Mouse (Mus musculus) kidney, adult 18-20 months (tissue): Measurements from ENCODE around the gene Cd40.
A peak's percentile ranks its signal among the peaks of the same experiment; 100 is the strongest.

Experiments used
- DNase-seq: peaks from one replicate; pipeline ENCODE4 v3.0.0; 2021

The Cd40 gene

DNA sequence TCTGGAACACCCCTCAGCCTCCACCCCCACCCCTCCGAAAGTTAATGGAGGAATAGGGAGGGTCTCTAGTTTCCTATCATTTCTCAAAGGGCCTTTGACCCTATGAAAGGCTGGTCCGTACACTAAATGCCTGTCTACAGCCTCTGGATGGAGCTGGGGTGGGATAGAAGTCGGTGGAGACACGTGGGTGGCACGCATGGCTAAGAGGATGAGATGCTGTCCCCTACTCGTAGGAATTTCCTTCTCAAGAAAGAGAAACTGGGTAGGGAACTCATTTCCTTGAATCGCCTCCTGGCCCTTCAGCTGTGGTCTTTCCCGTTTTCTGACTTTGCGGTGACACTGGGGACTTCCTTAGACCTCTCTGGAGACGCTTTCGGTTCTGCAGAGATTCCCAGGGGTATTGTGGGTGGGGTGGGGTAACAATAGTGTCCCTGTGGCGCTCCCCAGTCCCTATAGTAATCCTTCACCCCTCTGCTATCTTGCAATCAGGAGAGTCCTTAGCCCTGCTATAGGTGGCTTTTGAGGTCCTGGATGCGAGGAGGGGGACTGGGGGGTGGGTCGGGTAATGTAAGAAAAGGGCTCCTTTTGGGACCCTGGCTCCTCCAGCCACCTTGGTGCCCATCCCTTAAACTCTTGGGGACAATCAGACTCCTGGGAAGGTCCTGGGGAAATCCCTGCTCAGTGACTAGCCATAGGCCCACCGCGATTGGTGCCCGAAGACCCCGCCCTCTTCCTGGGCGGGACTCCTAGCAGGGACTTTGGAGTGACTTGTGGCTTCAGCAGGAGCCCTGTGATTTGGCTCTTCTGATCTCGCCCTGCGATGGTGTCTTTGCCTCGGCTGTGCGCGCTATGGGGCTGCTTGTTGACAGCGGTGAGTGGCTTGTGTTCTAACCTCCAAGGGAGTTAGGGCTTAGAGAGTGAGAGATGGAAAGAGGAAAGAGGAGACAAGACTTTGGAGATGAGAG is at the start of gene Cd40:
Cd40 (plus strand) TSS at position 740 of the 965 bp plus-strand sequence.
- DNase-seq = peak; percentile 78

GRCm38 (mm10) chr2:165006813-165007212 is 48.6 kb upstream of the Cd40 start:
- no peak for DNase-seq

GRCm38 (mm10) chr2:165007986-165008385 is 47.4 kb upstream of the Cd40 start:
- no peak for DNase-seq

DNA sequence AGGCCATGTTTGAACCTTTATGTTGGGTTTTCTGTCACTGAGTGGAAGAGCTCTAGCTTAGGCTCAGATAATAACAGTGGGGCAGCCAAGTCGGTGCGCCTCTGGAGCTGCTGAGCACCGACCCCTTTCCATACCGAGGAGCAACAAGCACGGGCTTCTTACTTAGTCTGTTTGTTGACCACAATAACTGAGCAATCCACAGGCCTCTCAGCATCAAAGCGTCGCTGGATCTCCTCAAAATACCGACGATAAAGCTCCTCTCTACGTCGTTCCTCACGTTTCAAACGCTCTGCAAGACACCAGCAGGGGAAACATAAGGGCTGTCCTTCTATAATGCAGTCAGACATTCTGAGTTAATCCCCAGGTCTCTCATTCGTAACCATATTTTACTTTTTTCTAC is 46.3 kb upstream of the Cd40 start:
- DNase-seq = no peak

DNA sequence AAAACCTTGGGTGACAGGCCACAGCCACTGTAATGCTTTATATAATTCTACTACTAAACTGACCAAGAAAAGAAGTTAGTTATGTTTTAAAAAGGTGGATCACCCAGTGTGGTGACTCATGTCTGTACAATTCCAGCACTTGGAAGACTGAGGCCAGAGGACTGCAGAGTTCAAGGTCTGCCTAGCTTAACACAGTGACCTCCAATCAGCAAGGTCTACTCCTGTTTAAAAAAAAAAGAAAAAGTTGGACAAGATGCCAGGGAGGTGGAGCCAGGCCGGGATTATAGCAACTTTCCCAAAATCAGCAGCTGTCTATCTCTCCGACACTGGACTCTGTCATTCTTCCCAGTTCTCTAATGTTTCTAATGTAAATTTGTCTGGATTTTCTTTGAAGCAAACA is 45.8 kb upstream of the Cd40 start:
- DNase-seq = no peak

- DNase-seq = no peak
Measured at GRCm38 (mm10) chr2:165010351-165010750, 45.1 kb upstream of the Cd40 start.

DNA sequence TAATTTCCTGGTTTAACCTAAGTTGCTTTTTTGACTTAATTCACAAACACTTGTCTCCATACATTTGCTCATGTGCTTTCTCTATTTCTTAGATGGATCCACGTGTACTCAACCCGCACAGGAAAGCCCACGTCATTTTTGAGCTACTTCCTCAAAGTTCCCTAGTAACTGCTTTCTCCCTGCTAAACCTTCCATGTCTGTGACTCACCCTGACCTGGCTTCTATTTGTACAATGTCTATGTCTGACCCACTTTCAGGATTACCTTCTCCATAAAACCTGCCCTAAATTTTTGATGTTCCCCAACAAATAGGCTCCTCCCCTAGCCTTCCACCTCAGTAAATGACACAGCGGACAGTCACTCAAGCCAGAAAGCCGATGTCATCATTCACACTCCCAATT is 40.5 kb upstream of the Cd40 start:
- DNase-seq = no peak

GRCm38 (mm10) chr2:165020490-165020889 is 34.9 kb upstream of the Cd40 start:
- no peak for DNase-seq

DNA sequence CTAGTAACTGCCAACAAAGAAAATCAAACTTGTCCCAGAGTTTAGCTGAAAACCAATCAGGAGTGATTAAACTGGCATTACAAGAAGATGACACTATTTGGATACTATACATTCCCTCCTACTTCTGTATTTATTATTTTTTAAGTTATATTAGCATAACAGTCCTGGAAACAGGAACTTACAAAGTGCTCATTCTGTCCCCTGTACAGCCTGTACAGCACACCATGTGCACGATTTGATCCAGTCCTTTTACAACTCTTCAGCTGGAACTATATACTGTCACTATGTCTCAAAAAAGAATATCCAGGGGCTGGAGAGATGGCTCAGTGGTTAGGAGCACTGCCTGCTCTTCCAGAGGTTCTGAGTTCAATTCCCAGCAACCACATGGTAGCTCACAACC is 28.3 kb upstream of the Cd40 start:
- no peak for DNase-seq

GRCm38 (mm10) chr2:165032533-165032932 is 22.9 kb upstream of the Cd40 start:
- peak; percentile 13 for DNase-seq

DNA sequence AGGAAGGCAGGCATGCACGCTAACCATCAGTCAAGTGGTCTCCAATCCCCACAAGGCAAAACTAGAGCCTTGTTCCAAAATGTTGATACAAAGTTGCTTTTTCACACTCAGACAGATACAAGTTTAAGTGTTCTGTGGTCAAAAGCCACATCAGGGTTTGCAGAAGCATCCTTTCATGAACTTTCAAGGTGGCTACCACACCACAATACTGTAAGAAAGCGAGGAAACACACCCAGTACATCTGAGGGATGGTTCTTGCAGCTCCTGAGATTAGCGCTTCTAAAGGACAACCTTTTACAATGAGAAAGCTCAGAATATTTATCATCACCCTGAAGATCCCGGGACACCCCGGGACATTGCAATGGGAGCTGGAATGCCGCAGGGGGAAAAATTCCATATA is 22.1 kb upstream of the Cd40 start:
- no peak for DNase-seq

- DNase-seq = peak; percentile 98
Measured at GRCm38 (mm10) chr2:165034131-165035057, 21.0 kb upstream of the Cd40 start, which contains the start of gene Ncoa5. Ncoa5 (minus strand) TSS chr2:165034867.

GRCm38 (mm10) chr2:165035058-165035431 is 20.4 kb upstream of the Cd40 start:
- DNase-seq = no peak

- no peak for DNase-seq
Measured at GRCm38 (mm10) chr2:165037415-165037814, 18.0 kb upstream of the Cd40 start.

DNA sequence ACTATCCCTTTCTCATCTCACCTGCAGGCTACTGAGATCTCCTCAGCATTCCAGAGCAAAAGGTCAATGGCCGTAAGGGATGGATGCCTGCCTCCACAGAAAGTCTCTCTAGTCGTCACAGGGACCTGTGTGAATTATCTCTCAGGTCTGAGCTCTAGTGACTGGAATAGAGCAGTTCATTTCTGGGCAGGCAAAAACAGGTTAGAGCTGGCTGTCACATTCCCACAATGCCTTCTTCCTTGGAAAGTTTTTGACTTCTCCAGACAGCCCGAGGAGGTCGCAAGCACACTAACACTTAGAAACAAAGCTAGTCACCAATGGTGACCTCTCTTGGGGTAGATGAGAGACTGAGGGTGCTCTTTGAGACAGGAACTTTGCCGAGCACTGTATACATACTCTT is 13.3 kb upstream of the Cd40 start:
- no peak for DNase-seq

DNA sequence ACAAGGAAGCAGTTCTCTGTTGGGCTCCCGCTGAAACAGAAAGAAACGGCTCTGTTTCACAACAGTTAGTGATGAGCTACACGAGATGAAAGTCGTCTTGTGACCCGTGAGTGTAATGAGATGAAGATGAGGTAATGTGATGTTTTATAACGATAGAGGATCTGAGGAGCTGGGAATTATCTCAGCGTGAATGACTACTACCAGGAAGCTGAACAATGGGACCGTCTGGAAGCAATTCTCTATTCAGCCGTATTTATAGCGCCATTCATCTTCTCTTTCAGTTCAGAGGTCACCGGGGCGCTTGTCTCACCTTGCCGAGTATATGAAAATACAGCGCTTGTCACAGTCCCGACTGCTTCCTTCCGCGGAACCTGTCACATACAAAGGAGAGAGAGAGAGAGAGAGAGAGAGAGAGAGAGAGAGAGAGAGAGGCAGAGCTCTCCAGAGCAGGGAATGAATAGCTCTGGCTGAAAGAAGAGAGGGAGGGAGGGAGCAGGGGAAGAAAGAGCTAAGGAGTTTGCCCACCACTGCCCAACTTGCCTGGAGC is 12.3 kb upstream of the Cd40 start:
- DNase-seq = no peak

GRCm38 (mm10) chr2:165043729-165044128 is 11.7 kb upstream of the Cd40 start:
- no peak for DNase-seq

GRCm38 (mm10) chr2:165049044-165049443 is 6.4 kb upstream of the Cd40 start:
- DNase-seq = no peak

GRCm38 (mm10) chr2:165050826-165051548 is 4.4 kb upstream of the Cd40 start:
- DNase-seq = no peak

GRCm38 (mm10) chr2:165051566-165051965 is 3.9 kb upstream of the Cd40 start:
- no peak for DNase-seq

DNA sequence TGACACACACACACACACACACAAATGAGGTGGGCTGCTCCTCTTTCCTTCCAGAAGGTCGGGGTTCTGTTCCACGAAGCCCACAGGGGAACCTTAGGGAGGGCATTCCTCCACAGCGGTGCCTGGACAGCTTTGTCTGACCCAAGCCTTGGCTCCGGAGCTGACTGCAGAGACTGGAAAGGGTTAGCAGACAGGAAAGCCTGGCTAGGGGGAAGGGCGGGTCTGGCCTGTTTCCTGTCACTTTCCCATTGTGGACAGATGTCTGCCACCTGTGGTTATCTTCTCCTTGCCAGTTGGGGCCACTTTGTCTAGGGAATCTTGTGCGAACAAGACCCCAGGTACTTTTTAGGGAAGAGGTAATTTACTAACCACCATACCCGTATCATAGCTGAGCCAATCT is 478 bp downstream of the Cd40 start:
- DNase-seq = peak; percentile 34

DNA sequence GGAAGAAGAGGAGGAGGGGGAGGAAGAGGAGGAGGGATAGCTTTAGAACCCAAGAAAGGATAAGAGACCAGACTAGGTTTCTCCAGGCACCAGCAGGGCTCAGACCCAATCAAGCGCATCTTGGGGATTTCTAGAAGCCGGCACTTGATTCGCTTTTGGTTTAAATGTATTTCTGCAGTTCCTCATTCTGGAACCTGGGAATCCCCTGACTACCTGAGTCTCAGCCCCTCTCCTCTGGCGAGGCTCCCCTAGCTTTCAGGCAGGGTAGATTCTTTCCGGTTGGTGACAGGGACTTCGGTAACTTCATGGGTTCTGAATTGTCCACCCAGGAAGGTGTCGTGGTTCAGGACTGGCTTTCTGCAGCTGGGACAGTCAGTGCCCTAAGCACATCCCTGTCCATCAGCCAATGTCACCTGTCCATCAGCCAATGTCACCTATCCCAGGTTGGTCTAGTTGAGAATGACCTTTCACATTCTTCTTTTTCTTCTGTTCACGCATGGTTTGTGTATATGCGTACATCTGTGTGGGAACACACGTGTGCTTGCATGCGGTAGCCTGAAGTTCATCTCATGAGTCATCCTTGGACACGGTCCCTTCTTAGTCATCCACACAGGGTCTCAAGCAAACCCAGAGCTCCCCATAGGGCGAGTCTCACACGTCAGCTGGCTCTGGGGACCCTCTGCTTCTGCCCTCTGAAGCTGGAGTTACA is 1.1 kb downstream of the Cd40 start:
- no peak for DNase-seq
